Mouse (Mus musculus): ENCODE results near the gene Pla2g4e.

Gene Pla2g4e

GRCm38 (mm10) chr2:120153586-120154360, 91.4 kb downstream of the Pla2g4e start:
- DNase-seq = no peak

GRCm38 (mm10) chr2:120150571-120150970, 94.6 kb downstream of the Pla2g4e start:
- no peak for DNase-seq

- no peak for DNase-seq
Observed at GRCm38 (mm10) chr2:120149634-120150033, 95.5 kb downstream of the Pla2g4e start.

GRCm38 (mm10) chr2:120147999-120148398, 97.1 kb downstream of the Pla2g4e start:
- no peak for DNase-seq

GRCm38 (mm10) chr2:120147364-120147763, 97.8 kb downstream of the Pla2g4e start:
- DNase-seq = no peak

- DNase-seq = no peak
Observed at GRCm38 (mm10) chr2:120146543-120146942, 98.6 kb downstream of the Pla2g4e start.

GRCm38 (mm10) chr2:120144390-120144789, 100.7 kb downstream of the Pla2g4e start:
- no peak for DNase-seq

- no peak for DNase-seq
Observed at GRCm38 (mm10) chr2:120142336-120142735, 102.8 kb downstream of the Pla2g4e start.

GRCm38 (mm10) chr2:120141671-120142070, 103.5 kb downstream of the Pla2g4e start:
- no peak for DNase-seq

GRCm38 (mm10) chr2:120140326-120140725, 104.8 kb downstream of the Pla2g4e start:
- DNase-seq = no peak

GRCm38 (mm10) chr2:120139091-120139490, 106.0 kb downstream of the Pla2g4e start:
- no peak for DNase-seq

- no peak for DNase-seq
Observed at GRCm38 (mm10) chr2:120137281-120137680, 107.9 kb downstream of the Pla2g4e start.

GRCm38 (mm10) chr2:120134453-120135075, 110.6 kb downstream of the Pla2g4e start:
- no peak for DNase-seq

- DNase-seq = no peak
Observed at GRCm38 (mm10) chr2:120131881-120132280, 113.3 kb downstream of the Pla2g4e start.

GRCm38 (mm10) chr2:120129252-120129908, 115.8 kb downstream of the Pla2g4e start:
- no peak for DNase-seq

- no peak for DNase-seq
Observed at GRCm38 (mm10) chr2:120128611-120129051, 116.5 kb downstream of the Pla2g4e start.

GRCm38 (mm10) chr2:120128011-120128410, 117.1 kb downstream of the Pla2g4e start:
- DNase-seq = no peak

GRCm38 (mm10) chr2:120126901-120127300, 118.2 kb downstream of the Pla2g4e start:
- no peak for DNase-seq

GRCm38 (mm10) chr2:120126408-120126807, 118.7 kb downstream of the Pla2g4e start:
- DNase-seq = no peak

- DNase-seq = no peak
Observed at GRCm38 (mm10) chr2:120125461-120125860, 119.7 kb downstream of the Pla2g4e start.

- no peak for DNase-seq
Observed at GRCm38 (mm10) chr2:120124946-120125345, 120.2 kb downstream of the Pla2g4e start.

GRCm38 (mm10) chr2:120124096-120124495, 121.0 kb downstream of the Pla2g4e start:
- no peak for DNase-seq

- DNase-seq = no peak
Observed at GRCm38 (mm10) chr2:120122983-120123382, 122.2 kb downstream of the Pla2g4e start.

- DNase-seq = no peak
Observed at GRCm38 (mm10) chr2:120117346-120117745, 127.8 kb downstream of the Pla2g4e start.

All from cerebellum, adult 11 months (tissue).